Mouse (Mus musculus): Measurements from ENCODE around the gene Ppil1. TPM values are rescaled to one million over a fixed set of nuclear protein-coding genes. Genes with fewer than 3 reads are reported as not detected.
"Not testable (repeated sequence)": the region's sequence is repeated elsewhere in the genome, so short reads cannot be mapped to it uniquely, and the experiment has no call there.

Gene Ppil1
- polyA plus RNA-seq, 1 experiment from 2014 or later, result 117 TPM

DNA sequence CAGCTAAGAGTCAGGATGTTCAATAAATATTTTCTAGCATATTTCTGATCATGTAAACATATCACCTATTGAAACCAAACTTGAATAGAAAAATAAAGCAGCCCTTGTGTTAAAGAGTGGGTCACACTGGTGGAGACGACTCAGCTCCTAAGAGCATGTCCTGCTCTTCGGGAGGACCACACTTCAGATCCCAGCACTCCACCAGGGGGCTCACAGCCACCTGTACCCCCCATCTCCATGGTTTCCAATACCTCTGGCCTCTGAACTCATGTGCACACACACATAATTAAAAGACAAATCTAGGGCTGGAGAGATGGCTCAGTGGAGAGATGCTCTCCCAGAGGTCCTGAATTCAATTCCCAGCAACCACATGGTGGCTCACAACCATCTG lies 1.7 kb downstream of the Ppil1 start:
- DNase-seq (no peak), ATAC-seq (ENCODE audit: low read depth) (no peak)
- Histone ChIP-seq H3K27ac (0 out of 2 replicates have a peak overlapping the region, but pooled peaks have one; percentile 29), H3K27me3 (no peaks in the 10 kb centered on the region), H3K4me1 (replicated peaks) (peaks cover 75% of the 10 kb centered on the region), H3K4me2 (peak overlapping the region; percentile 91), H3K36me3 (peaks cover 51% of the 10 kb centered on the region), H3K9me3 (replicated peaks) (no peaks in the 10 kb centered on the region), H3K9ac (peak overlapping the region; percentile 87), H3K4me3 (replicated peaks) (peak overlapping the region; percentile 82)
- WGBS (ENCODE audit: insufficient replicate concordance), result 26% methylated on average over 2 of the region's 2 CpGs

DNA sequence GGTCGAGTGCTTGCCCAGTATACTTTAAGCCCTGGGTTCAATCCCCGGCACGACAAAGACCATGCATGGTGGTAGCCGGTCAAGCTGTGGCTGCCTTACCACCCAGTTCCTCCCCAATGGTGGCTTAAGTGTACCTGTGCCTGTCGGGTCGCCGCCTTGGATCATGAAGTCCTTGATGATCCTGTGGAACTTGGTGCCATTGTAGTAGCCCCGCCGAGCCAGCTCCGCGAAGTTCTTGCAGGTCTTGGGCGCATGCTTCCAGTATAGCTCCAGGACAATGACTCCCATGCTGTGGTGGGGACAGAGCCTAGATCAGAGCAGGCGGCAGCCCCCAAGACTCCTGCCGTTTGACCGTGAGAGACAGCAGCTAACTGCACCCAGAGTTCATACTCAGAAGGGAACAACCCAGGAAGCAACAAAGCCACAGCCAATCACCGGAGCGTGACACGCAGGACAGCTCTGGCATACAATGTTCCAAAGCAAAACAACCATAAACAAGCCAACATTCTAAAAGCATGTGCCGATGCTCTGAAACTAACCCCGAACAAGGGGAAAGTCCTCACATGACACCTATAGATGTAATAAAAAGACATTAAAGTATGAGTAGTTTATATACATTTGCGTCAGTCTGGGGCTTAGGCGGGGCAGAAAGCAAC lies 2.3 kb downstream of the Ppil1 start:
- H3K9ac ChIP-seq, result peak overlapping the region; percentile 87
- peak overlapping the region; percentile 91 for H3K4me2 ChIP-seq
- H3K36me3 ChIP-seq, result peaks cover 56% of the 10 kb centered on the region
- ATAC-seq (ENCODE audit: low read depth) (no peak), DNase-seq (no peak)
- H3K9me3 ChIP-seq (replicated peaks), result no peaks in the 10 kb centered on the region
- peak overlapping the region; percentile 29; the same call in 1 of the 2 replicates for H3K27ac ChIP-seq
- 77% methylated on average over 22 of the region's 22 CpGs for WGBS (ENCODE audit: insufficient replicate concordance)
- peaks cover 79% of the 10 kb centered on the region for H3K4me1 ChIP-seq (replicated peaks)
- no peaks in the 10 kb centered on the region for H3K27me3 ChIP-seq
- peak overlapping the region; percentile 82 for H3K4me3 ChIP-seq (replicated peaks)

DNA sequence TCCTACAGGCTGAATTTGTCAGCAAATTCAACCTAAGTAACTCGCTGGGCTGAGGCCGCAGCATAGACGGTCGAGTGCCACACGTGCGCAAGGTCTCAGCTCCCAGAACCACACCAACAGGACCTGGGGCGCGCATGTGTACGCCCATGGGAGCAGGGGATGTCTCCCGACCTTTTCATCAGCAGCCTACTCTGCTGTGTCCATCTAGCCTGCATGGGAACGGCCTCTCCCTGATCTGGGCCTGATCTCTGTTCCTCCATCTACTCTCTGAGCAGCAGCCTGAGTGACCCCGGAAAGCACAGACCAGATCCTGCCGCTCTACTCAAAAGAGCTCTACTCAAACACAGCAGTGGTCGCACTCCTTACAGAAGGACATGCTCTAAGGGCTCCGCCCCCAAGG lies 3.5 kb downstream of the Ppil1 start:
- WGBS (ENCODE audit: insufficient replicate concordance), result 86% methylated on average over 15 of the region's 15 CpGs
- Histone ChIP-seq H3K27ac (peak overlapping the region; percentile 55; the same call in 1 of the 2 replicates), H3K4me1 (replicated peaks) (peaks cover 75% of the 10 kb centered on the region)

DNA sequence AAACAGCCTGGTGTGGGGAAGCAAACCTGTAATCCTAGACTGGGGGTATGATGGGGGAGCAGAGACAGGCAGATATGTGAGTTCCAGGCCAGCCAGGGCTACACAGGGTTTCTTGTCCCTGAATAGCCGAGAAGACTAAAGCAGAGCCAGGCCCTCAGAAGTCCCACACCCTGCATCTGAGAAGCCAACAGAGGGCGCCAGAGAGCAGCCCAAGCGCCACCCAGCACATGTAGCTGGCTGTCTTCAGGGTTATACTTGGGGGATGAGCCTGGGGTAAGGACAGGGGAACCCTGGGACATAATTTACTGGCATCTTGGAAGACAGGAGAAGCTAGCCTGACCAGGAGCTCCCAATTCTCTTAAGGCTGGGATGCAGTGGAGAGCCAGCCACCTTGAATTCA lies 4.5 kb downstream of the Ppil1 start:
- H3K27ac ChIP-seq, result peak overlapping the region; percentile 14; the same call in 1 of the 2 replicates
- 0 out of 2 replicates have a peak overlapping the region, but pooled peaks have one; percentile 17 for H3K4me2 ChIP-seq
- H3K27me3 ChIP-seq, result no peaks in the 10 kb centered on the region
- DNase-seq (peak; percentile 48), ATAC-seq (ENCODE audit: low read depth) (peak; percentile 39; the same call in 1 of the 2 replicates)
- H3K36me3 ChIP-seq, result peaks cover 79% of the 10 kb centered on the region
- H3K9me3 ChIP-seq (replicated peaks), result no peaks in the 10 kb centered on the region
- WGBS (ENCODE audit: insufficient replicate concordance), result 10% methylated on average over 3 of the region's 3 CpGs
- H3K9ac ChIP-seq, result peak overlapping the region; percentile 40
- no peak overlapping the region for H3K4me3 ChIP-seq (replicated peaks)
- peaks cover 65% of the 10 kb centered on the region for H3K4me1 ChIP-seq (replicated peaks)

More for the DNA sequence above, 3.5 kb downstream of the Ppil1 start:
- Histone ChIP-seq H3K27me3 (no peaks in the 10 kb centered on the region), H3K4me2 (peak overlapping the region; percentile 91), H3K36me3 (peaks cover 68% of the 10 kb centered on the region), H3K4me3 (replicated peaks) (0 out of 2 replicates have a peak overlapping the region, but pooled peaks have one; percentile 2), H3K9me3 (replicated peaks) (no peaks in the 10 kb centered on the region), H3K9ac (peak overlapping the region; percentile 87; the same call in 1 of the 2 replicates)
- DNase-seq (no peak), ATAC-seq (ENCODE audit: low read depth) (no peak)

DNA sequence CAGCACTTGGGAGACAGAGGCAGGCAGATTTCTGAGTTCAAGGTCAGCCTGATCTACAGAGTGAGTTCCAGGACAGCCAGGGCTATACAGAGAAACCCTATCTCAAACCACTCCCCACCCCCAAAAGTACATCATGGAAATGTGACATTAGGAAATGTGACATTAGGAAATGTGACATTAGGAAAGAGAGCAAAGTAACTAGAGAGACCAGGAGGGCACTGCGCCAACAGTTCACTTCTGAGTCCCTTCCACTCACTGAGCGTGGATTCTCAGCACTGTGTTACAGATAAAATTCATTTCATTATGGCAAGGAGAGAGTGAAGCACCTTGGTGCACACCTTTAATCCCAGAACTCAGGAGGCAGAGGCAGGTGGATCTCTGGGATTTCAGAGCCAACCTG lies 5.1 kb downstream of the Ppil1 start:
- Histone ChIP-seq H3K4me1 (replicated peaks) (peaks cover 61% of the 10 kb centered on the region), H3K27me3 (no peaks in the 10 kb centered on the region), H3K27ac (no peak overlapping the region), H3K36me3 (peaks cover 84% of the 10 kb centered on the region), H3K4me3 (replicated peaks) (no peak overlapping the region), H3K9me3 (replicated peaks) (no peaks in the 10 kb centered on the region), H3K4me2 (no peak overlapping the region), H3K9ac (no peak overlapping the region)
- ATAC-seq (ENCODE audit: low read depth) (no peak), DNase-seq (no peak)
- 82% methylated on average over 2 of the region's 2 CpGs for WGBS (ENCODE audit: insufficient replicate concordance)

DNA sequence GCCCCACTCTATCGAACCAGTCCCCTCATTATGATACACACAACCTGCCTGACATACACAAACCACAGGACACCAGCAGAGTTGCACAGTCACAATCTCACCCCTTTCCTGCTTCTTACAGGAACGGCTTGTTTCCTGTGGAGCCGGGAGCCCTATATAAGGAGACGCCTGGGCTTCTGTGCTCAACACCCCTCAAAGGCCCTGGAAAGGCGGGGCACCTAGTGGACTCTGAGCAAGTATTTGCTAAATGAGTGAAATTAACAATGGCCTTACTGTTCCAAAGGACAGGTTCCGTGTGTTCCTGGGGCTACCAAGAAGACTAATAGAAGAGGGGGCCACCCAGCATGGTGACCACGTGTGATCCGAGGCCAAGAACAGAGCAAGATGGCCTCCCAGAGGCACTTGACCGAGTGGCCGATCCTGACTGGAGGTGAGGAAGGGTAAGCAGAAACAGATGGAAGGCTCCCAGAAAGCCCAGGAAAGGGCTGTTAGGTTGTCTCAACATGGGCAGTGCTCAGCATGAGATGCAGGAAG lies 5.9 kb downstream of the Ppil1 start:
- H3K36me3 ChIP-seq, result peaks cover 91% of the 10 kb centered on the region
- peaks cover 61% of the 10 kb centered on the region for H3K4me1 ChIP-seq (replicated peaks)
- H3K27ac ChIP-seq, result no peak overlapping the region; the same call in 1 of the 2 replicates
- no peaks in the 10 kb centered on the region for H3K9me3 ChIP-seq (replicated peaks)
- H3K4me2 ChIP-seq, result no peak overlapping the region
- WGBS (ENCODE audit: insufficient replicate concordance), result 82% methylated on average over 10 of the region's 10 CpGs
- H3K9ac ChIP-seq, result no peak overlapping the region
- H3K4me3 ChIP-seq (replicated peaks), result no peak overlapping the region
- DNase-seq (no peak), ATAC-seq (ENCODE audit: low read depth) (no peak)
- no peaks in the 10 kb centered on the region for H3K27me3 ChIP-seq

DNA sequence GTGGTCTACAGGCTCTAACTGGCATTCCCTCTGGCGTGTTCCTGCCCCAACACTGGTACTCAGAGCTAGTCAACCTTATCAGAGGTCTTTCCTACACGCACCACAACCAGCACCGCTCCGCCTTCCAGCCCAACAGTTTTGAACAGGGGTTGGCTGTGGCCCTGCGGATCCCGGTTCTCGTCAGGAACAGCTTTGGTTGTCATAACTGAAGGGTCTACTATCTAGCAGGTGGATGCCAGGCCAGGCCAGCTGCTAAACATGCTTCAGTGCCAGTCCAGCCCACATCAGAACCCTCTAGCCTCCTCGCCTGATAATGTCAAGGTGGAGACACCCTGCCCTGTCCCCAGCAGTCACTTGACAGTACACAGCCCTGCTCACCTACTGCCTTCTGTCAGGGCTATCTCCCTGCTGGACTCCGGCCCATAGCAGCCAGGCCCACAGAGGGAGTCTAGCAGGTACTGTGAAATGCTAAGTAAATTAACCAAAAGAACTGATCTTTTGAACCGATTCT lies 6.9 kb downstream of the Ppil1 start:
- no peaks in the 10 kb centered on the region for H3K27me3 ChIP-seq
- no peak overlapping the region for H3K4me2 ChIP-seq
- peaks cover 59% of the 10 kb centered on the region for H3K4me1 ChIP-seq (replicated peaks)
- DNase-seq (no peak), ATAC-seq (ENCODE audit: low read depth) (no peak)
- no peak overlapping the region for H3K27ac ChIP-seq
- H3K36me3 ChIP-seq, result peaks cover 98% of the 10 kb centered on the region
- no peak overlapping the region for H3K9ac ChIP-seq
- WGBS (ENCODE audit: insufficient replicate concordance), result 79% methylated on average over 10 of the region's 10 CpGs
- no peak overlapping the region for H3K4me3 ChIP-seq (replicated peaks)
- no peaks in the 10 kb centered on the region for H3K9me3 ChIP-seq (replicated peaks)

DNA sequence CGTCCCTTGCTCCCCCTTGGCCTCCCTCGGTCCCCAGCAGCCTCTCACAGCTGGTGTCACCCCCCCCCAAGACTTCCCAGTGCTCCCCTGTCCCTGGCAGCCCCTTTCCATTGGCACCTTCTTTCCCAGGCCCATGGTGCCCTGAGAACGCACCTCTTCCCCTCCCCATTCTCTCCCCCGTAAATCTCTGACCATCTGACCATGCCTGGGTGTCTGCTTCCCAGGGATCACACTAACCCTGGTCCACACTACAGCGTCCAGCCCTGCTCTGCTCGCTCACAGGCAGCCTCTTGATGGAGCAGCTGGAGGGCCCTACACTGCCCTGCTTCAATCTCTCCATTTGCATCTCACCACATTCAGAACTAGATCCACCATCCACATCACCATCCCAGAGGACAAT lies 7.5 kb downstream of the Ppil1 start:
- no peak overlapping the region for H3K4me2 ChIP-seq
- H3K4me1 ChIP-seq (replicated peaks), result peaks cover 57% of the 10 kb centered on the region
- H3K27ac ChIP-seq, result no peak overlapping the region
- no peak overlapping the region for H3K9ac ChIP-seq
- no peaks in the 10 kb centered on the region for H3K9me3 ChIP-seq (replicated peaks)
- WGBS (ENCODE audit: insufficient replicate concordance), result 77% methylated on average over 6 of the region's 6 CpGs
- H3K36me3 ChIP-seq, result peaks cover 98% of the 10 kb centered on the region
- no peaks in the 10 kb centered on the region for H3K27me3 ChIP-seq
- no peak for DNase-seq
- H3K4me3 ChIP-seq (replicated peaks), result no peak overlapping the region
- ATAC-seq (ENCODE audit: low read depth), result no peak

DNA sequence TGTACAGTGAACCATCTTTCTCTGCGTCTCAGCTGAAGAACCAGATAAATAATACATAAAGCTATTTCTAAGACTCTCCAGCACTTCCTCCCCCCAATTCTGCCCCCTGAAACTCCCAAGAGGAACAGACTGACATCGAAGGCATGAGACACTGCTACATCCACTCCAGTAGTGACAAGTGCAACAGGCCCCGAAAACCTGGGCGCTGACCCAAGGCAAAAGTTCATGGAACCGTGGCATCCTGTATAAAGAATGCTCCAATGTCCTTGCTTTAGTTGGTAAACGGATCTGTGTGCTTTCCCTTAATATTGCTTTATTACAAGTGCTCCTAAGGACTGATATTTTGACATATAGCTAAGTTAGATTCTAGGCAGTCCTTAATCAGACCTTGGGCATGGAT lies 9.2 kb downstream of the Ppil1 start:
- not testable (repeated sequence) for H3K9ac ChIP-seq; H3K4me2 ChIP-seq; H3K27ac ChIP-seq; H3K4me3 ChIP-seq (replicated peaks); H3K9me3 ChIP-seq (replicated peaks); H3K27me3 ChIP-seq; ATAC-seq (ENCODE audit: low read depth); DNase-seq
- peaks cover 98% of the 10 kb centered on the region for H3K36me3 ChIP-seq
- peaks cover 42% of the 10 kb centered on the region for H3K4me1 ChIP-seq (replicated peaks)
- 86% methylated on average over 6 of the region's 6 CpGs for WGBS (ENCODE audit: insufficient replicate concordance)

DNA sequence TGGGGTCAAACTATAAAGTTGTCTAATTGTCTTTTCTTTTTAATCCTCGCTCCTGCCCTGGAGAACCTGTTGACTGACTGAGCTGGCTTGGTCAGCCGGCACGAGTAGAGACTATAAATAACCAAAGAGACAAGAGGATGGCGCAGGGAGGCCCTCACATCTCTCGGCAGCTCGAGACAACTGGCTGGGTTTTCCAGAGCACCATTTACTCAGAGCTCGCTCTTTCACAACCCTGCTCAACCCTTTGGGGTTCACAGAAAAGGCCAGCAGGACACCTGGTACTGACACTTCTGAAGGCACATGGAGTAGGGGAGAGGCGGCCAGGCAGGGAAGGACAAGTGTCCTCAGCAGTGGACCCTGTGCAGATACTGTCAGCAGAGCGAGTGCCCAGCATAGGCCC lies 10.3 kb downstream of the Ppil1 start:
- Histone ChIP-seq H3K36me3 (peaks cover 97% of the 10 kb centered on the region), H3K27ac (no peak overlapping the region), H3K4me1 (replicated peaks) (peaks cover 32% of the 10 kb centered on the region), H3K9ac (no peak overlapping the region), H3K4me3 (replicated peaks) (no peak overlapping the region), H3K9me3 (replicated peaks) (no peaks in the 10 kb centered on the region), H3K4me2 (no peak overlapping the region), H3K27me3 (no peaks in the 10 kb centered on the region)
- ATAC-seq (ENCODE audit: low read depth), result no peak
- DNase-seq, result no peak
- WGBS (ENCODE audit: insufficient replicate concordance), result 79% methylated on average over 9 of the region's 9 CpGs

DNA sequence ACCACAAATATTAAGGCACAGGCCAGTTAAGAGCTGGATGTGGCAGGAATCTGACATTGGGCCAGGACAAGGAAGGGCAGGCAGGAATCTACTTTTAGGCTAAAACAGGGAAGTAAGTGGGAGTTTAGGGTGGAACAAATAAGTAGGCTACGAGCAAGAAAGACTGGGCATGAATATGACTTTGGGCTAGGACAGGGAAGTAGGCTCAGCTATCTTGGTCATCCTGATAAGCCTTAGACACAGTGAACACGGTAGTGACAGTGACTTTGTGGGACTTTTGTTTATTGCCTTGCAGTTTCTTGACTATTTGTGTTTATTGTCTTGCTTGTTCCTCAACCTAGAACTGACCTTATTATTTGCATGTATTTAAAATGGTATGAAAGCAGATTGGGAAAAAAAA lies 10.8 kb downstream of the Ppil1 start:
- H3K27ac ChIP-seq, result no peak overlapping the region
- ATAC-seq (ENCODE audit: low read depth) (no peak), DNase-seq (no peak)
- WGBS (ENCODE audit: insufficient replicate concordance), result 59% methylated on average over 2 of the region's 2 CpGs
- no peaks in the 10 kb centered on the region for H3K27me3 ChIP-seq
- no peak overlapping the region for H3K4me2 ChIP-seq
- H3K9ac ChIP-seq, result no peak overlapping the region
- peaks cover 28% of the 10 kb centered on the region for H3K4me1 ChIP-seq (replicated peaks)
- peaks cover 97% of the 10 kb centered on the region for H3K36me3 ChIP-seq
- H3K9me3 ChIP-seq (replicated peaks), result no peaks in the 10 kb centered on the region
- H3K4me3 ChIP-seq (replicated peaks), result no peak overlapping the region
